Mouse (Mus musculus) forebrain, embryonic 15.5 days (tissue): ENCODE data around the gene Klhl3. TPM values are rescaled to one million over a fixed set of nuclear protein-coding genes. Genes with fewer than 3 reads are reported as not detected.
A peak's percentile ranks its signal among the peaks of the same experiment; 100 is the strongest.

Experiments used
- ATAC-seq: fragments of 200-750 bp; cut with Nextera tagmentation; replicated peaks from 2 replicates; pipeline ENCODE4 v1.8.0; 2017; ENCODE audit warnings: mild to moderate bottlenecking, moderate TSS enrichment, moderate library complexity
- H3K27ac ChIP-seq: fragments of 300-500 bp; sonication (generic); replicated peaks from 2 replicates; pipeline ENCODE4 v1.5.1; 2015; ENCODE audit warnings: mild to moderate bottlenecking, inconsistent platforms
- H3K27me3 ChIP-seq: fragments of 300-500 bp; sonication (generic); 2 replicates; pipeline ENCODE4 v1.6.1; 2015; ENCODE audit warnings: inconsistent platforms
- H3K36me3 ChIP-seq: fragments of 300-500 bp; sonication (generic); 2 replicates; pipeline ENCODE4 v1.6.1; 2015; ENCODE audit warnings: mild to moderate bottlenecking, inconsistent platforms
- H3K4me1 ChIP-seq: fragments of 300-500 bp; sonication (generic); 2 replicates; pipeline ENCODE4 v1.6.1; 2015; ENCODE audit warnings: inconsistent platforms
- H3K4me2 ChIP-seq: fragments of 300-500 bp; sonication (generic); replicated peaks from 2 replicates; pipeline ENCODE4 v1.6.1; 2015; ENCODE audit warnings: mild to moderate bottlenecking, inconsistent platforms
- H3K4me3 ChIP-seq: fragments of 300-500 bp; sonication (generic); 2 replicates; pipeline ENCODE4 v1.5.1; 2015; ENCODE audit warnings: mild to moderate bottlenecking, inconsistent platforms
- H3K9ac ChIP-seq: fragments of 300-500 bp; sonication (generic); replicated peaks from 2 replicates; pipeline ENCODE4 v1.6.1; 2015; ENCODE audit warnings: mild to moderate bottlenecking, inconsistent platforms
- H3K9me3 ChIP-seq: fragments of 300-500 bp; sonication (generic); 2 replicates; pipeline ENCODE4 v1.6.1; 2016; ENCODE audit warnings: inconsistent platforms
- WGBS: fragments of 180-500 bp; shearing (Covaris S2); methylation state at CpG from one replicate; pipeline ENCODE4 v1.1.7; 2015; ENCODE audit warnings: mixed read lengths; 5-methylcytosine and 5-hydroxymethylcytosine counted together
- polyA plus RNA-seq: library from polyadenylated mRNA; unstranded; fragments of >200 nt; fragmentation: Nextera tagmentation; extraction: Ambion mirVana; gene quantifications from 2 replicates; pipeline ENCODE4 v1.2.1, GENCODE M21; 2015

Klhl3 gene
- polyA plus RNA-seq, 1 experiment from 2014 or later, result 9.0 TPM

DNA sequence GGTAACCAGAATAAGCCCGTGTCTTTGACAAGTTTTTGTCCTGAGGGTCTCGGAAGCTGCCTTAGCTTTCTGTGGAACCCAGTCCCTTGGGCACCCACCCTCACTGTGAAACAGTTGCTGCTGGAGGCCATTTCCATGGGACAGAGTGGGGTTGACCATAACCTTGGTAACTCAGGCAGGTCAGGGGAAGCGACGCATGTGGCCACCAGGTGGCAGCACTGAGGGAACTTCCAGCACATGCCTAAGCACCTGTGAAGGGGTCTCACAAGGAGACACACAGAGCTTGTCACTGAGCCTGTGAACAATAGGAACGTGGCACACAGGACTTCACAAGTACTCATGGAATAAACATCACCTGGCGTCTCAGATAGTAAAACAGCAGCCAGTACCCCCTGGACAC, 81.6 kb downstream of the Klhl3 start:
- Histone ChIP-seq H3K4me2 (no peak overlapping the region), H3K27me3 (no peaks in the 10 kb centered on the region), H3K27ac (no peak overlapping the region), H3K9me3 (no peaks in the 10 kb centered on the region), H3K4me3 (no peak overlapping the region), H3K4me1 (0 out of 2 replicates have a peak, but pooled peaks cover 4% of the 10 kb centered on the region), H3K36me3 (no peaks in the 10 kb centered on the region), H3K9ac (no peak overlapping the region)
- no peak for ATAC-seq
- WGBS, result 48% methylated on average over 6 of the region's 6 CpGs

DNA sequence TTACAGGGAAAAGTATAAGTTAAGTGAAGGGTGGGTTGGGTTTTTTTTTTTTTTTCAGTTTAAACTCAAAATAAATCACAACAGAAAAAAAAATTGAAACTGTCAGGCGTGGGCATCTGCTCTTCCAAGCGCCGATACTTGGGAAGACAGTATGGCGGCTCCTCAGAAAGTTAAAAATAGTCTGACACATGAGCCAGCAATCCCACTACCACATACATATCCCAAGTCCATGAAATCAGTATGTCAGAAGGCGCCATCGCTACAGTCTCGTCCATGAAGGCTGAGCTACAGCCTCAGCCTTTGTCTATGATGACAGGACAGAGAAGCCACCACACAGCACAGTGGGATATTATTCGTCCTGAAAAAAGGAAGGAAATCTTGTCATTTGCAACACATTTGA, 86.3 kb downstream of the Klhl3 start:
- H3K27ac ChIP-seq, result peak overlapping the region; percentile 64
- 73% methylated on average over 8 of the region's 8 CpGs for WGBS

DNA sequence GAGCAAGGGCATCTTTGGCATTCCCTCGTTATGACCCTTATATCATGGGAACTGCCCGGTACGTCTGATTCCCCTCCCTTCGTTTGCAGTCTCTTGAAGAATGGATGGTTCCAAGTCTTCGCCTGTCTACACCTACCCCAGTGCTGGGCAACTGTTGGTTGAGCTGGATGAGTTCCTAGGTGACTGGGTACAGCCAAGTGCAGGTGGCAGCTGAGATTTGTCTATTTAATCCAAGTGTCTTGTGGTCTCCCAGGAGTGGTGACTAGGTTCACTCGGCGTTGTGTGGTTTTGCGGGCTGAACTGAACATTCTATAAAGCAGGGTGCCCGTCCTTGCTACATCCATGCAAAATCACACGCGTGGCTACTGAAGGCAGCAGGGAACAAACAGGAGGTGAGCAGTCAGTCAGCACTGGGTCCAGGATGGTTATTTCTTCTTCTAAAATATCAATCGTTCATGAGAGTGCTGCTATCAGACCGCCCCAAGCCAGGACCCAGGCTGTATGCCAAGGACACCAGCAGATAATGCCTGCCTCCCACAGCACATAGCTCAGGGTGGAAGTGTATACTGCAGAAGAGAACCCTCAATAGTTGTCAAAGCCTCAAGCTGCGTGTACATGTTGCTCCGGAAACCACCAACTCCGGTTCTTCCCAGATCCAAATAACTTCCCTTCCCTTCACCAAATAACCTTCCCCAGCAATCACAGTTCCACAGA, 87.5 kb downstream of the Klhl3 start:
- Histone ChIP-seq H3K27ac (no peak overlapping the region), H3K27me3 (no peaks in the 10 kb centered on the region), H3K4me2 (no peak overlapping the region), H3K9ac (no peak overlapping the region), H3K4me1 (peaks cover 19% of the 10 kb centered on the region), H3K9me3 (no peaks in the 10 kb centered on the region), H3K4me3 (no peak overlapping the region), H3K36me3 (no peaks in the 10 kb centered on the region)
- 89% methylated on average over 16 of the region's 16 CpGs for WGBS
- ATAC-seq, result no peak

More for the DNA sequence above, 86.3 kb downstream of the Klhl3 start:
- H3K27me3 ChIP-seq, result no peaks in the 10 kb centered on the region
- no peaks in the 10 kb centered on the region for H3K36me3 ChIP-seq
- H3K4me2 ChIP-seq, result no peak overlapping the region
- H3K4me1 ChIP-seq, result peaks cover 19% of the 10 kb centered on the region
- no peaks in the 10 kb centered on the region for H3K9me3 ChIP-seq
- ATAC-seq, result no peak
- no peak overlapping the region for H3K4me3 ChIP-seq
- no peak overlapping the region for H3K9ac ChIP-seq

- no peak overlapping the region for H3K4me3 ChIP-seq
- H3K4me1 ChIP-seq, result peaks cover 19% of the 10 kb centered on the region
- peak; percentile 71 for ATAC-seq
- H3K9ac ChIP-seq, result no peak overlapping the region
- no peaks in the 10 kb centered on the region for H3K27me3 ChIP-seq
- WGBS, result 61% methylated on average over 8 of the region's 8 CpGs
- peak overlapping the region; percentile 44 for H3K27ac ChIP-seq
- H3K4me2 ChIP-seq, result no peak overlapping the region
- no peaks in the 10 kb centered on the region for H3K9me3 ChIP-seq
- no peaks in the 10 kb centered on the region for H3K36me3 ChIP-seq
Observed at GRCm38 (mm10) chr13:58023726-58024453, 89.5 kb downstream of the Klhl3 start.

GRCm38 (mm10) chr13:58023001-58023560, 90.3 kb downstream of the Klhl3 start:
- Histone ChIP-seq H3K36me3 (no peaks in the 10 kb centered on the region), H3K9me3 (no peaks in the 10 kb centered on the region), H3K4me3 (no peak overlapping the region), H3K9ac (no peak overlapping the region), H3K4me2 (no peak overlapping the region), H3K4me1 (peaks cover 19% of the 10 kb centered on the region), H3K27ac (0 out of 2 replicates have a peak overlapping the region, but pooled peaks have one; percentile 44), H3K27me3 (no peaks in the 10 kb centered on the region)
- WGBS, result 85% methylated on average over 9 of the region's 9 CpGs
- no peak for ATAC-seq

GRCm38 (mm10) chr13:58020428-58020827, 93.0 kb downstream of the Klhl3 start:
- Histone ChIP-seq H3K27me3 (no peaks in the 10 kb centered on the region), H3K9ac (no peak overlapping the region), H3K4me2 (no peak overlapping the region), H3K9me3 (no peaks in the 10 kb centered on the region), H3K36me3 (no peaks in the 10 kb centered on the region), H3K4me3 (no peak overlapping the region), H3K4me1 (peaks cover 15% of the 10 kb centered on the region), H3K27ac (no peak overlapping the region)
- no peak for ATAC-seq
- WGBS, result 89% methylated on average over 10 of the region's 10 CpGs

- Histone ChIP-seq H3K4me1 (no peaks in the 10 kb centered on the region), H3K27me3 (no peaks in the 10 kb centered on the region), H3K9ac (no peak overlapping the region), H3K4me3 (no peak overlapping the region), H3K4me2 (no peak overlapping the region), H3K9me3 (no peaks in the 10 kb centered on the region), H3K36me3 (no peaks in the 10 kb centered on the region), H3K27ac (no peak overlapping the region)
- no peak for ATAC-seq
- 78% methylated on average over 6 of the region's 6 CpGs for WGBS
Observed at GRCm38 (mm10) chr13:58017298-58017697, 96.1 kb downstream of the Klhl3 start.

- 65% methylated on average over 14 of the region's 14 CpGs for WGBS
Observed at GRCm38 (mm10) chr13:58012067-58012925, 101.1 kb downstream of the Klhl3 start.

DNA sequence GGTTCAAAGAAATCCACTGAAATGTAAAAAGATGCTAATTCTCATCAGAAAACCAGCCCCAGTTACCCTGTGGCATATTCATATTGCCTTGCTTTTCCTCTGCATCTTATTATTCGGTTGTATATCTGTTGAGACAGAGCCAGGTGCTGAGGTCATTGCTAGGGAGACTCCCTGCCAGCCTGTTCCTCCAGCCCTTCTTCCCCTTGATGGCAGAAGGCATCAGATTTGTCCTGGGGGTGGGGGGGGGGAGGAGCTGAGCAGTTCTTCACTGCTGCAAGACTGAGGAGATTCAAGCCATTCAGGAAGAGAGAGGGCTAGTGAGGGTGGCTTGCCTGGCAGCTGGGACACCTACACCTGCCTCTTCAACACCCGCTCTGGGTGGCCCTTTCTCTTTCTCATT, 101.9 kb downstream of the Klhl3 start:
- no peak overlapping the region for H3K4me3 ChIP-seq
- H3K9me3 ChIP-seq, result no peaks in the 10 kb centered on the region
- no peaks in the 10 kb centered on the region for H3K4me1 ChIP-seq
- H3K4me2 ChIP-seq, result no peak overlapping the region
- H3K36me3 ChIP-seq, result no peaks in the 10 kb centered on the region
- ATAC-seq, result no peak
- H3K9ac ChIP-seq, result no peak overlapping the region
- H3K27me3 ChIP-seq, result no peaks in the 10 kb centered on the region
- H3K27ac ChIP-seq, result no peak overlapping the region
- 74% methylated on average over 2 of the region's 2 CpGs for WGBS

More at GRCm38 (mm10) chr13:58012067-58012925, 101.1 kb downstream of the Klhl3 start:
- no peaks in the 10 kb centered on the region for H3K4me1 ChIP-seq
- no peaks in the 10 kb centered on the region for H3K9me3 ChIP-seq
- no peak overlapping the region for H3K27ac ChIP-seq
- no peaks in the 10 kb centered on the region for H3K36me3 ChIP-seq
- H3K27me3 ChIP-seq, result no peaks in the 10 kb centered on the region
- H3K9ac ChIP-seq, result no peak overlapping the region
- peak; percentile 72 for ATAC-seq
- H3K4me2 ChIP-seq, result no peak overlapping the region
- H3K4me3 ChIP-seq, result no peak overlapping the region

- no peak for ATAC-seq
- no peak overlapping the region for H3K9ac ChIP-seq
- WGBS, result 79% methylated on average over 7 of the region's 7 CpGs
Observed at GRCm38 (mm10) chr13:58010416-58010815, 103.0 kb downstream of the Klhl3 start.

GRCm38 (mm10) chr13:58009275-58009674, 104.1 kb downstream of the Klhl3 start:
- Histone ChIP-seq H3K27ac (no peak overlapping the region), H3K9me3 (no peaks in the 10 kb centered on the region), H3K9ac (no peak overlapping the region), H3K36me3 (no peaks in the 10 kb centered on the region), H3K27me3 (no peaks in the 10 kb centered on the region), H3K4me3 (no peak overlapping the region), H3K4me1 (no peaks in the 10 kb centered on the region), H3K4me2 (no peak overlapping the region)
- WGBS, result 81% methylated on average over 13 of the region's 13 CpGs
- no peak for ATAC-seq

More at GRCm38 (mm10) chr13:58010416-58010815, 103.0 kb downstream of the Klhl3 start:
- H3K4me2 ChIP-seq, result no peak overlapping the region
- no peaks in the 10 kb centered on the region for H3K27me3 ChIP-seq
- H3K36me3 ChIP-seq, result no peaks in the 10 kb centered on the region
- H3K4me3 ChIP-seq, result no peak overlapping the region
- no peaks in the 10 kb centered on the region for H3K4me1 ChIP-seq
- H3K27ac ChIP-seq, result no peak overlapping the region
- no peaks in the 10 kb centered on the region for H3K9me3 ChIP-seq

DNA sequence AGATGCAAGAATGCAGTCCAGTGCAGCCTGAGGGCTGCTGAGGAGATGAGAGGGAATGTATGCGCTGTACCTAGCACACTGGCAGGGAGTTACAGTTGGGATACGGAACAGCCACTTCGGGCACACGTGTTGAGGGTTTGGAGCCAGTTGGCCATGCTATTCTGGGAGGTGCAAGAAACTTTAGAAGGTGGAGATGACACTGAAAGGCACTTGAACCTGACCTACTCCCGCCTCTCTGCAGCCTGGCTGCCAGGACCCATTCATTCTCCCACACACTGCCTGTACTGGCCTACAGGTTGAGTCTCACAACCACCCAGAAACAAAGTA, 105.4 kb downstream of the Klhl3 start:
- H3K27ac ChIP-seq, result no peak overlapping the region
- no peaks in the 10 kb centered on the region for H3K9me3 ChIP-seq
- H3K27me3 ChIP-seq, result no peaks in the 10 kb centered on the region
- no peaks in the 10 kb centered on the region for H3K4me1 ChIP-seq
- no peak overlapping the region for H3K9ac ChIP-seq
- no peak for ATAC-seq
- 87% methylated on average over 5 of the region's 5 CpGs for WGBS
- no peak overlapping the region for H3K4me2 ChIP-seq
- H3K4me3 ChIP-seq, result no peak overlapping the region
- no peaks in the 10 kb centered on the region for H3K36me3 ChIP-seq
